Mouse (Mus musculus) embryonic facial prominence, embryonic 11.5 days (tissue): Measurements from ENCODE around the gene Pank4. TPM values are rescaled to one million over a fixed set of nuclear protein-coding genes. Genes with fewer than 3 reads are reported as not detected.
A peak's percentile ranks its signal among the peaks of the same experiment; 100 is the strongest.

ENCODE experiments used
- ATAC-seq: fragments of 200-750 bp; cut with Nextera tagmentation; replicated peaks from 2 replicates; pipeline ENCODE4 v1.8.0; 2017; ENCODE audit warnings: low read depth; ENCODE audit not compliant: insufficient number of reproducible peaks, low FRiP score, low TSS enrichment
- DNase-seq: peaks from one replicate; pipeline ENCODE4 v3.0.0-alpha.2; 2015; ENCODE audit warnings: low spot score
- H3K27ac ChIP-seq: fragments of 300-500 bp; sonication (generic); replicated peaks from 2 replicates; pipeline ENCODE4 v1.5.1; 2014; ENCODE audit warnings: mild to moderate bottlenecking, low read depth, low read length, control low read depth
- H3K27me3 ChIP-seq: fragments of 300-500 bp; sonication (generic); 2 replicates; pipeline ENCODE4 v1.6.1; 2014; ENCODE audit warnings: mild to moderate bottlenecking, low read length, moderate library complexity, mixed read lengths; ENCODE audit not compliant: control insufficient read depth, insufficient read depth
- H3K36me3 ChIP-seq: fragments of 300-500 bp; sonication (generic); replicated peaks from 2 replicates; pipeline ENCODE4 v1.6.1; 2014; ENCODE audit warnings: low read depth, mild to moderate bottlenecking, low read length, moderate library complexity, mixed read lengths; ENCODE audit not compliant: control insufficient read depth, insufficient read depth
- H3K4me1 ChIP-seq: fragments of 300-500 bp; sonication (generic); 2 replicates; pipeline ENCODE4 v1.6.1; 2014; ENCODE audit warnings: low read length, mixed read lengths; ENCODE audit not compliant: control insufficient read depth, insufficient read depth
- H3K4me2 ChIP-seq: fragments of 300-500 bp; sonication (generic); 2 replicates; pipeline ENCODE4 v1.6.1; 2014; ENCODE audit warnings: low read depth, mild to moderate bottlenecking, control low read depth, low read length, moderate library complexity
- H3K4me3 ChIP-seq: fragments of 300-500 bp; sonication (generic); 2 replicates; pipeline ENCODE4 v1.5.1; 2014; ENCODE audit warnings: low read depth, low read length, control low read depth
- H3K9ac ChIP-seq: fragments of 300-500 bp; sonication (generic); replicated peaks from 2 replicates; pipeline ENCODE4 v1.6.1; 2014; ENCODE audit warnings: mild to moderate bottlenecking, control low read depth, low read length
- H3K9me3 ChIP-seq: fragments of 300-500 bp; sonication (generic); replicated peaks from 2 replicates; pipeline ENCODE4 v1.6.1; 2016; ENCODE audit warnings: mild to moderate bottlenecking, low read length, inconsistent platforms, mixed read lengths; ENCODE audit not compliant: control insufficient read depth
- WGBS: fragments of 180-500 bp; shearing (Covaris S2); extraction: QIAGEN DNeasy Blood & Tissue Kit; methylation state at CpG from one replicate; pipeline ENCODE4 v1.1.7; 2014; 5-methylcytosine and 5-hydroxymethylcytosine counted together
- polyA plus RNA-seq: library from polyadenylated mRNA; unstranded; fragments of >200 nt; fragmentation: Nextera tagmentation; extraction: Ambion mirVana; gene quantifications from 2 replicates; pipeline ENCODE4 v1.2.1, GENCODE M21; 2014

Gene Pank4
- polyA plus RNA-seq, result 43.6 and 48.8 TPM in 2 replicates

- DNase-seq (peak; percentile 94), ATAC-seq (peak; percentile 90)
- H3K36me3 ChIP-seq, result no peaks in the 10 kb centered on the region; the same call in 1 of the 2 replicates
- H3K4me3 ChIP-seq, result peak within 1 kb of the TSS; percentile 84
- peak within 1 kb of the TSS; percentile 60 for H3K4me2 ChIP-seq
- H3K27me3 ChIP-seq, result peaks cover 45% of the 10 kb centered on the region
- H3K9ac ChIP-seq, result peak within 1 kb of the TSS; percentile 89
- WGBS, result under 1% methylated on average over 66 of the region's 66 CpGs
- peaks cover 28% of the 10 kb centered on the region for H3K4me1 ChIP-seq
- H3K27ac ChIP-seq, result peak within 1 kb of the TSS; percentile 81
- no peaks in the 10 kb centered on the region for H3K9me3 ChIP-seq
These were observed at the start of gene Pank4 for GRCm38 (mm10) chr4:154963901-154964580. Gene Pank4, plus strand, starts transcription at chr4:154964123.

- no peak overlapping the region for H3K27ac ChIP-seq
- no peak overlapping the region for H3K4me2 ChIP-seq
- H3K4me3 ChIP-seq, result no peak overlapping the region
- ATAC-seq (no peak), DNase-seq (no peak)
- H3K4me1 ChIP-seq, result no peaks in the 10 kb centered on the region
- H3K9me3 ChIP-seq, result no peaks in the 10 kb centered on the region
- no peaks in the 10 kb centered on the region for H3K27me3 ChIP-seq
- 94% methylated on average over 4 of the region's 4 CpGs for WGBS
- H3K36me3 ChIP-seq, result no peaks in the 10 kb centered on the region
- H3K9ac ChIP-seq, result no peak overlapping the region
These were observed 49.7 kb upstream of the Pank4 start for GRCm38 (mm10) chr4:154914252-154914651.

- H3K27ac ChIP-seq, result no peak overlapping the region
- no peak overlapping the region for H3K9ac ChIP-seq
- no peaks in the 10 kb centered on the region for H3K4me1 ChIP-seq
- DNase-seq, result no peak
- no peaks in the 10 kb centered on the region for H3K9me3 ChIP-seq
- no peak overlapping the region for H3K4me2 ChIP-seq
- WGBS, result 67% methylated on average over 3 of the region's 3 CpGs
- H3K36me3 ChIP-seq, result no peaks in the 10 kb centered on the region
- ATAC-seq, result no peak
- no peak overlapping the region for H3K4me3 ChIP-seq
- no peaks in the 10 kb centered on the region for H3K27me3 ChIP-seq
These were observed 49.2 kb upstream of the Pank4 start for GRCm38 (mm10) chr4:154914707-154915106.

- ATAC-seq (no peak), DNase-seq (no peak)
- Histone ChIP-seq H3K27ac (no peak overlapping the region), H3K4me3 (no peak overlapping the region), H3K9me3 (no peaks in the 10 kb centered on the region), H3K9ac (no peak overlapping the region), H3K4me2 (no peak overlapping the region), H3K27me3 (no peaks in the 10 kb centered on the region), H3K36me3 (no peaks in the 10 kb centered on the region), H3K4me1 (no peaks in the 10 kb centered on the region)
- 82% methylated on average over 10 of the region's 10 CpGs for WGBS
These were observed 48.6 kb upstream of the Pank4 start for GRCm38 (mm10) chr4:154915286-154915685.

GRCm38 (mm10) chr4:154916662-154917061 is 47.3 kb upstream of the Pank4 start:
- H3K4me3 ChIP-seq, result no peak overlapping the region
- ATAC-seq, result no peak
- DNase-seq, result no peak
- no peaks in the 10 kb centered on the region for H3K9me3 ChIP-seq
- no peaks in the 10 kb centered on the region for H3K4me1 ChIP-seq
- H3K27me3 ChIP-seq, result no peaks in the 10 kb centered on the region
- H3K27ac ChIP-seq, result no peak overlapping the region
- no peaks in the 10 kb centered on the region for H3K36me3 ChIP-seq
- WGBS, result 86% methylated on average over 4 of the region's 4 CpGs
- H3K4me2 ChIP-seq, result no peak overlapping the region
- no peak overlapping the region for H3K9ac ChIP-seq

GRCm38 (mm10) chr4:154922291-154922690 is 41.6 kb upstream of the Pank4 start:
- Histone ChIP-seq H3K36me3 (no peaks in the 10 kb centered on the region), H3K9ac (no peak overlapping the region), H3K27me3 (no peaks in the 10 kb centered on the region), H3K4me2 (no peak overlapping the region), H3K4me1 (no peaks in the 10 kb centered on the region), H3K27ac (no peak overlapping the region), H3K4me3 (no peak overlapping the region), H3K9me3 (no peaks in the 10 kb centered on the region)
- ATAC-seq, result no peak
- no peak for DNase-seq
- 88% methylated on average over 4 of the region's 4 CpGs for WGBS

GRCm38 (mm10) chr4:154922931-154923330 is 41.0 kb upstream of the Pank4 start:
- H3K36me3 ChIP-seq, result no peaks in the 10 kb centered on the region
- H3K4me2 ChIP-seq, result no peak overlapping the region
- DNase-seq, result no peak
- 77% methylated on average over 5 of the region's 5 CpGs for WGBS
- H3K9me3 ChIP-seq, result no peaks in the 10 kb centered on the region
- H3K9ac ChIP-seq, result no peak overlapping the region
- H3K27me3 ChIP-seq, result no peaks in the 10 kb centered on the region
- no peaks in the 10 kb centered on the region for H3K4me1 ChIP-seq
- no peak for ATAC-seq
- H3K4me3 ChIP-seq, result no peak overlapping the region
- no peak overlapping the region for H3K27ac ChIP-seq

GRCm38 (mm10) chr4:154925413-154925812 is 38.5 kb upstream of the Pank4 start:
- no peak overlapping the region for H3K9ac ChIP-seq
- H3K9me3 ChIP-seq, result no peaks in the 10 kb centered on the region
- WGBS, result 56% methylated on average over 4 of the region's 4 CpGs
- no peaks in the 10 kb centered on the region for H3K36me3 ChIP-seq
- H3K4me1 ChIP-seq, result no peaks in the 10 kb centered on the region
- no peak overlapping the region for H3K4me2 ChIP-seq
- H3K4me3 ChIP-seq, result no peak overlapping the region
- ATAC-seq (no peak), DNase-seq (no peak)
- H3K27me3 ChIP-seq, result no peaks in the 10 kb centered on the region
- H3K27ac ChIP-seq, result no peak overlapping the region
